Mouse (Mus musculus): ENCODE measurements at regions not wholly inside any gene's neighbourhood (a gene's known extent, or its start where the extent isn't known, plus 50 kb on each side); places are given as distances from the start of the nearest gene placed in this dataset.

DNA sequence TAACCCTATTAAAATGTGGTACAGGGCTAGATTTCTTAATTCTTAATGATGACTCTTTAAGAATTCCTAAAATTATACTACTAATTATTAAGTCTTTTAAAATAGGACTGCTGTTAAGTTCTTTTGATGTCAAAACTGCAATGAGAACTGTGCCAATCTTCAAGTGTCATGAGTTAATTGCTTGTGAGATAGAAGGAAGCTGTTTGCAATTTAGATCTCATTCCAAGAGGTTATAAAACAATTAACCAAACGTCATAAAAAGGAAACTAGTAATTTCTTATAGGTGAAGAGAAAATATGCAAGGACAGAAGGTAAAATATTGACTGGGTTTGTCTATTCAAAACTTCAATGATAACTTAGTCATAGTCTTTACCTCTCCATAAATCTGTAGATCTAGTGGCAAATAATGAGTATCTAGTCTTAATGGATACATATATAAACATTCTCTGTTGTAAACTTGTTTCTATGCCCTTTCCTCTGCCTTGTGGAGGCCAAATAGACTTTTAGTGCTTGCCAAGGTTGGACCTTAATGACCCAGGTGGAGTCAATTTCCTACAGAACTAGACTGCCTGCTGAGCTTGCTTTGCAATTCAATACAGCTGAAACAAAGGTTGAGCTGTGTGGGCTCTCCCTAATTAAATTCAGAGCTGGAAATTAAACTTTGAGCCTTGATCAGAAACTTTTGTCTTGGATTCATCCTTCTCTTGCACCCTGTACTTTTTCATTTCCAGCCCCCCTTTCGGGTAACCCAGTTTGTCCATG lies 320.5 kb downstream of the Cdh9 start:
- Histone ChIP-seq H3K4me3 (ENCODE audit: control insufficient read depth in 1 of 2, insufficient read depth in 1 of 2, low read depth in 2 of 2, low read length in 2 of 2) (no peak overlapping the region), H3K9ac (ENCODE audit: control insufficient read depth, low read depth, low read length, poor library complexity, severe bottlenecking) (no peak overlapping the region), H3K27me3 (ENCODE audit: control insufficient read depth in 1 of 2, insufficient read depth in 2 of 2, low read length in 2 of 2) (no peaks in the 10 kb centered on the region), H3K4me1 (ENCODE audit: control insufficient read depth in 1 of 2, insufficient read depth in 2 of 2, low read length in 2 of 2) (no peaks in the 10 kb centered on the region), H3K79me2 (ENCODE audit: control insufficient read depth, insufficient read depth, low read length, poor library complexity) (no peaks in the 10 kb centered on the region), H3K9me3 (replicated peaks; ENCODE audit: insufficient read depth, low read length) (no peaks in the 10 kb centered on the region), H3K27ac (ENCODE audit: control insufficient read depth, low read depth, low read length) (no peak overlapping the region), H3K36me3 (ENCODE audit: control insufficient read depth in 1 of 2, insufficient read depth in 2 of 2, low read length in 2 of 2) (no peaks in the 10 kb centered on the region)
- no peak for DNase-seq (ENCODE audit: low read depth, low spot score)
- TF ChIP-seq TAL1 (IDR thresholded peaks at IDR 0.05; ENCODE audit: low read length) (no peak), ZC3H11A (IDR thresholded peaks at IDR 0.05; ENCODE audit: low read depth, low read length) (no peak), CHD1 (IDR thresholded peaks at IDR 0.05; ENCODE audit: low read depth, low read length) (no peak), MAZ (IDR thresholded peaks at IDR 0.05; ENCODE audit: low read depth, low read length) (no peak), JUND (IDR thresholded peaks at IDR 0.05; ENCODE audit: low read depth, low read length) (no peak), ELF1 (IDR thresholded peaks at IDR 0.05; ENCODE audit: low read depth, low read length) (no peak), MAFK (IDR thresholded peaks at IDR 0.05; ENCODE audit: borderline replicate concordance, low read depth, low read length) (no peak), GATA1 (IDR thresholded peaks at IDR 0.05; ENCODE audit: low read depth, low read length) (no peak), KAT2A (conservative IDR thresholded peaks at IDR 0.05; ENCODE audit: low read depth, low read length) (no peak), TBP (IDR thresholded peaks at IDR 0.05; ENCODE audit: low read depth, low read length) (no peak), ZNF384 (IDR thresholded peaks at IDR 0.05; ENCODE audit: low read depth, low read length) (no peak), NRF1 (IDR thresholded peaks at IDR 0.05; ENCODE audit: insufficient read depth, low read depth, low read length, poor library complexity, severe bottlenecking) (no peak)

DNA sequence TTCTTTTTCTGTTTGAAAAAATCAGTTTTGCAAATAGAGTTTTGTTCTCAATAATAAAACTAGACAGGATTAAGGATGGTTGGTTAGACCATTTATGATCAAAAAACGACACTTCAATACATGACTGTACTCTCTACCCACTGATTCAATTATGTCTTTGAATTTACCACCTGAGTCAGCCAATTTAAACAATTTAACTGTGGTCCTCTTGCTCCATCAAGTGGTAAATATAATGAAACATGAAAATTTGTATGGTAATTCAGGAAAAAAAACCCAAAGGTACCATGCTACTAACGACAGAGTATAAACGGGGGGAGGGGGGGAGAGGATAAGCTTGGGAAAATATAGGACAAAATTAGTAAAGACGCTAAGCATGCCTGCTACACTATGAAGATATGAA lies 341.2 kb downstream of the Cdh9 start:
- no peaks in the 10 kb centered on the region for H3K4me1 ChIP-seq (ENCODE audit: control insufficient read depth in 1 of 2, insufficient read depth in 2 of 2, low read length in 2 of 2)
- H3K36me3 ChIP-seq (ENCODE audit: control insufficient read depth in 1 of 2, insufficient read depth in 2 of 2, low read length in 2 of 2), result no peaks in the 10 kb centered on the region
- peak; percentile 17 for DNase-seq (ENCODE audit: low read depth, low spot score)
- TF ChIP-seq JUND (IDR thresholded peaks at IDR 0.05; ENCODE audit: low read depth, low read length) (no peak), BHLHE40 (IDR thresholded peaks at IDR 0.05; ENCODE audit: borderline replicate concordance, low read depth, low read length) (no peak), POLR2AphosphoS2 (IDR thresholded peaks at IDR 0.05; ENCODE audit: low read length) (no peak), MAFK (IDR thresholded peaks at IDR 0.05; ENCODE audit: borderline replicate concordance, low read depth, low read length) (no peak), RAD21 (IDR thresholded peaks at IDR 0.05; ENCODE audit: low read depth, low read length) (peak; percentile 74), ZC3H11A (IDR thresholded peaks at IDR 0.05; ENCODE audit: low read depth, low read length) (peak; percentile 61), TCF12 (IDR thresholded peaks at IDR 0.05; ENCODE audit: low read depth, low read length) (no peak), SMC3 (IDR thresholded peaks at IDR 0.05; ENCODE audit: low read depth, low read length) (peak; percentile 72), ZMIZ1 (IDR thresholded peaks at IDR 0.05; ENCODE audit: low read depth, low read length) (no peak), RCOR1 (IDR thresholded peaks at IDR 0.05; ENCODE audit: low read depth, low read length) (no peak), POLR2AphosphoS5 (IDR thresholded peaks at IDR 0.05; ENCODE audit: borderline replicate concordance, low read depth, low read length) (no peak), USF1 (IDR thresholded peaks at IDR 0.05; ENCODE audit: low read depth, low read length) (no peak), MXI1 (IDR thresholded peaks at IDR 0.05; ENCODE audit: low read depth, low read length) (no peak), MYB (IDR thresholded peaks at IDR 0.05; ENCODE audit: low read depth, low read length) (no peak), USF2 (IDR thresholded peaks at IDR 0.05; ENCODE audit: borderline replicate concordance in 1 of 2, insufficient read depth in 1 of 2, low read depth in 1 of 2, low read length in 2 of 2) (no peak), UBTF (IDR thresholded peaks at IDR 0.05; ENCODE audit: borderline replicate concordance, insufficient read depth, low read depth, low read length) (no peak), GABPA (IDR thresholded peaks at IDR 0.05; ENCODE audit: low read depth, low read length) (no peak), CTCF (IDR thresholded peaks at IDR 0.05 in 2 of 3, conservative IDR thresholded peaks at IDR 0.05 in 1 of 3; ENCODE audit: control insufficient read depth in 1 of 3, insufficient read depth in 1 of 3, low read depth in 2 of 3, low read length in 3 of 3, poor library complexity in 1 of 3, severe bottlenecking in 1 of 3) (peak in 2 of 3 experiments; percentile 10 to 47; a peak in 2 of 6 replicates), ZKSCAN1 (IDR thresholded peaks at IDR 0.05; ENCODE audit: low read depth, low read length) (no peak), MAX (IDR thresholded peaks at IDR 0.05; ENCODE audit: low read length) (no peak)
- H3K9ac ChIP-seq (ENCODE audit: control insufficient read depth, low read depth, low read length, poor library complexity, severe bottlenecking), result no peak overlapping the region
- H3K4me3 ChIP-seq (ENCODE audit: control insufficient read depth in 1 of 2, insufficient read depth in 1 of 2, low read depth in 2 of 2, low read length in 2 of 2), result no peak overlapping the region
- no peaks in the 10 kb centered on the region for H3K27me3 ChIP-seq (ENCODE audit: control insufficient read depth in 1 of 2, insufficient read depth in 2 of 2, low read length in 2 of 2)
- H3K27ac ChIP-seq (ENCODE audit: control insufficient read depth, low read depth, low read length), result no peak overlapping the region
- no peaks in the 10 kb centered on the region for H3K9me3 ChIP-seq (replicated peaks; ENCODE audit: insufficient read depth, low read length)
- no peaks in the 10 kb centered on the region for H3K79me2 ChIP-seq (ENCODE audit: control insufficient read depth, insufficient read depth, low read length, poor library complexity)
